Mouse (Mus musculus) adrenal gland, adult 8-10 months (tissue): Measurements from ENCODE around the gene Plod3. TPM values are rescaled to one million over a fixed set of nuclear protein-coding genes. Genes with fewer than 3 reads are reported as not detected.

Source experiments
- DNase-seq: peaks from one replicate; pipeline ENCODE4 v3.0.0; 2022
- microRNA-seq, 2 experiments: library from miRNA; unstranded; fragments of <30 nt; microRNA quantifications; one replicate each; pipeline ENCODE4 v1.2.0; 2022
- total RNA-seq, 4 experiments: library from RNA; stranded (reverse); gene quantifications; 2 replicates each; pipeline ENCODE4 v1.2.4; 2022

Gene Plod3
- total RNA-seq, 4 experiments from 2014 or later: 68.6 to 74.5 (median 72.1) TPM

GRCm38 (mm10) chr5:137025132-137025531, 38.3 kb downstream of the Plod3 start:
- DNase-seq: peak; percentile 37

- DNase-seq: no peak
Measured at GRCm38 (mm10) chr5:137026092-137026491, 39.3 kb downstream of the Plod3 start, which contains the start of gene Vgf. Gene Vgf, plus strand, starts transcription at chr5:137026392.

GRCm38 (mm10) chr5:137028561-137029272, 41.9 kb downstream of the Plod3 start:
- no peak for DNase-seq

- DNase-seq: no peak
Measured at GRCm38 (mm10) chr5:137029273-137029585, 42.4 kb downstream of the Plod3 start.

- peak; percentile 92 for DNase-seq
Measured at GRCm38 (mm10) chr5:137029643-137030415, 43.0 kb downstream of the Plod3 start.

GRCm38 (mm10) chr5:137030416-137030810, 43.6 kb downstream of the Plod3 start:
- no peak for DNase-seq

GRCm38 (mm10) chr5:137031076-137032032, 44.5 kb downstream of the Plod3 start:
- DNase-seq: peak; percentile 34

GRCm38 (mm10) chr5:137032033-137032421, 45.2 kb downstream of the Plod3 start:
- no peak for DNase-seq

GRCm38 (mm10) chr5:137032641-137033074, 45.8 kb downstream of the Plod3 start:
- DNase-seq: peak; percentile 83

- no peak for DNase-seq
Measured at GRCm38 (mm10) chr5:137036211-137036610, 49.4 kb downstream of the Plod3 start.

- no peak for DNase-seq
Measured at GRCm38 (mm10) chr5:137039453-137039852, 52.6 kb downstream of the Plod3 start.

- no peak for DNase-seq
Measured at GRCm38 (mm10) chr5:137041442-137041841, 54.6 kb downstream of the Plod3 start.

- no peak for DNase-seq
Measured at GRCm38 (mm10) chr5:137043997-137044396, 57.2 kb downstream of the Plod3 start.

GRCm38 (mm10) chr5:137045402-137046323, 58.8 kb downstream of the Plod3 start, which contains the start of gene Ap1s1:
Gene Ap1s1, minus strand, starts transcription at chr5:137046135.
- DNase-seq: peak; percentile 97

Small RNAs within 50 kb of the gene (microRNA-seq; reads per million reads assigned to microRNA genes)
- gene Mir702: 14.2 to 23.8 reads per million in 2 experiments

Other genes starting within 250 kb of the Plod3 start
- 1 to 10 TPM in 2 of 4 experiments, under 1 TPM in 2; 0.22 to 1.4 (median 0.94) TPM for gene Col26a1, start 103.8 kb upstream of the Plod3 start, total RNA-seq
- gene Ift22, start 78.9 kb upstream of the Plod3 start, total RNA-seq: 10 to 100 TPM; 30.5 to 53.5 (median 41.9) TPM
- 100 to 1,000 TPM; 210 to 255 (median 217) TPM for gene Fis1, start 33.7 kb upstream of the Plod3 start, total RNA-seq
- gene Cldn15, start 20.4 kb upstream of the Plod3 start, total RNA-seq: 10 to 100 TPM in 3 of 4 experiments, 1 to 10 TPM in 1; 9.5 to 13.7 (median 12.1) TPM
- gene Znhit1, start 1.0 kb downstream of the Plod3 start, total RNA-seq: 10 to 100 TPM; 77.8 to 96.8 (median 83.5) TPM
- gene Vgf, start 39.4 kb downstream of the Plod3 start, total RNA-seq: 10 to 100 TPM in 2 of 4 experiments, 1 to 10 TPM in 2; 4.4 to 20.9 (median 9.9) TPM
- gene Ap1s1, start 59.1 kb downstream of the Plod3 start, total RNA-seq: 100 to 1,000 TPM; 104 to 120 (median 106) TPM
- 1 to 10 TPM; 2.7 to 9.5 (median 6.5) TPM for gene Serpine1, start 85.2 kb downstream of the Plod3 start, total RNA-seq
- gene Trim56, start 129.2 kb downstream of the Plod3 start, total RNA-seq: 10 to 100 TPM; 44.0 to 57.1 (median 54.0) TPM
- not detected for gene Muc3, start 162.3 kb downstream of the Plod3 start, total RNA-seq
- 1 to 10 TPM in 1 of 4 experiments, under 1 TPM in 2, not detected in 1; 0.14 to 1.0 (median 0.75) TPM for gene Muc3a, start 225.4 kb downstream of the Plod3 start, total RNA-seq